Mouse (Mus musculus) spleen, adult 18-20 months (tissue): ENCODE data around the gene Hck.

Experiments used
- DNase-seq, 2 experiments: peaks; one replicate each; pipeline ENCODE4 v3.0.0; 2022; ENCODE audit warnings: mixed read lengths in 2 of 2

Hck gene

DNA sequence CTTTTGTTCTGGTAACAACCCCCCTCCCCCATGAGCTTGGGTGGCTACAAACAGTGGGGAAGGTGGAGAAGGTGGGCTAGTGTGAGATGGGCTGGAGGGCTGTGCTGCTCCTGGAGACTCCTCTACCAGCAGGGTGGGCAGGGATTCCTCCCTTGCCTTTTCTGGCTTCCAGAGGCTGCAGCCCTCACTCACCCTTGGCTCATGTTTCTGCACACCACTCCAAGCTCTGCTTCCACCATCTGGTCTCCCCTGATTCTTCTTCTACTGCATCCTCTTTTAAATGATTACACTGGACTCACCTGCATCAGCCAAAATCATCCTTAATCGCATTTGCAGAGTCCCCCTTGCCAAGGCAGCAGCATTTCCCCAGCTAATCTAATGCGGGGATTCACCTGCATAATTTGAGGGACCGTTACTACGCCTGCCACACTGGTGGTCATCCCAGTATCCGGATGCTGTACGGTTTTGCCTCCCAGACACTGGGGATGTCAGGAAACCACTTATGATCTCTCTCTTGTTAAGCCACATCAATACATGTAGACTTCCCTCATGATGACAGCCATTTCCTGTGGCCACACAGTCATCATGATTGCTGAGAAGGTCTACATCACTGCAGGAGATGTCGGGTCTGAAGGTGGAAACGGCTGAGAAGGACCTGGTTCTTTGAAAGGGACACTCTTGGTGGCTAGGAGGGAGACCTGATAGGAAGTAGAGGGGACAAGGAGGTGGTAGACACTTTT lies 43.8 kb downstream of the Hck start:
- no peak for DNase-seq

DNA sequence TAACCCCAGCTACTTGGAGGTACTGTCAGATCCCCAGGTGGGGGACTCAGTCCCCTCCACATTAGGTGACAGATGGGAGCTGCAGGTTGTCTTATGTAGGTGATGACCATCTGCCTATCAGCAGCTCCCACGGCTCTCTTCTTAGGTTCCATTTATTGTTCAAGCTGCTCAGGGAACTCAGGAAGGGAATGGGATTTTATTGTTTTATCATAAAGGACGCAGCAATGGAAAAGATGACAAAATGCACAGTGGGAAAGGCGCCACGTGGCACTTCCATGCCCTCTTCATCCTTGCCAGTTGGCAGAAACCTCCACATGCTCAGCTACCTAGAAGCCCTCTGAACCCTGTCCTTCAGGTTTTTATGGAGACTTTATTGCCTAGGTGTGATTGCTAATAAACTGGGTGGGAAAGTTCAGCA lies 44.8 kb downstream of the Hck start:
- no peak for DNase-seq

- DNase-seq = no peak
Measured at GRCm38 (mm10) chr2:153157270-153157669, 49.0 kb downstream of the Hck start.

GRCm38 (mm10) chr2:153160133-153160532 lies 51.9 kb downstream of the Hck start:
- no peak for DNase-seq

DNA sequence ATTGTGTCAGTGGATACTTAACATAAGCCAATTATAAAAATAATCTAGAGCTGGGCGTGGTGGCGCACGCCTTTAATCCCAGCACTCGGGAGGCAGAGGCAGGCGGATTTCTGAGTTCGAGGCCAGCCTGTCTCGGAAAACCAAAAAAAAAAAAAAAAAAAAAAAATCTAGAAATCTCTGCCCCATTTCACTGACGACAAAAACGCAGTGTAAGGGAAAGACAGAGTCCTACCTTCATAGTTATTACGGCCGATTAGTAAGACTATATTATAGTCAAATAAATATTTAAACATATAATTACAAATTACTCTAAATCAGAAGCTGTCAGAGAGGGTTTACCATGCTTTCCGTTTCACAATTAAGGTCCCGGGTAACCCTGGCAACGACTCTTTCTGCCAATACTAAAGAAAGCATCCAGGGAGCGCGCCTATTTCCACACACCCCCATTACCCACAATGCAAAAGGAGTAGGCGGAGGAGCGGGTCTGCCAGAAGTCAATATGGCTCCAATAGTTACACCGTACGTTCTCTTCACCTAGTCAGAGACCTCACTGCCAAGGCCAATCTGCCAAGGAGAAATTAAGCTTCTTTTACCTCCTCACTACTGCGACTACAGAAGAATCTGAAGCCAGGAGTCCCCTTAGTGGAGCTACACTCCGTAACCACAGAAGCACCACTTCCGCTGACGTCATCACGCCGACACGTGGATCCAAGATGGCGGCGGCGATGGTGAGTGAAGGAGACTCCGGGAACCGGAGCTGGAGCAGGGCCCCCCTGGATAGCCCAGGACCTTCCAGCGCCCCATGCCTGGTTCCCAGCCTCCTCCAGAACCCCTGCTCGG lies 52.8 kb downstream of the Hck start, which contains the start of gene Tm9sf4:
Gene Tm9sf4, plus strand, starts transcription at position 460 of the 840 bp plus-strand sequence.
- DNase-seq = peak; percentile 76 to 91

DNA sequence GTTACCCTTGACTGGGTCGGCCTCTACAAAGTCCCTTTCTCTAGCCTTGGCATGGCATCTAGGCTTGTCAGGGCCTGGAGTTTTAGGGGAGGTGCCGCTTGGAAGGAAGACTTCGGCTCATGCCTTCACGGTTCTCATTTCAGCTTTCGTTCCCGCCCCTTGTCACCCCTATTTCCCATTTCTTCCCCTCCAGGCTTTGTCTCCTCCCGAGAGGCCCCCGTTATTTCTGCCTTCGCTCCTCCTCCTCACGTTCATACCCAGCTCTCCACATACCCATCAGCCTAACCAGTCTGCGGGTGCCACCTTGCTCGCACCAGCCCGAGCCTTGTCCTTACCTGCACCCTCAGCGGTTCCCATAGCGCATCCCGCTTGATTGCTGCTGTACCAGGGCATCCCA lies 53.4 kb downstream of the Hck start:
- DNase-seq = no peak

DNA sequence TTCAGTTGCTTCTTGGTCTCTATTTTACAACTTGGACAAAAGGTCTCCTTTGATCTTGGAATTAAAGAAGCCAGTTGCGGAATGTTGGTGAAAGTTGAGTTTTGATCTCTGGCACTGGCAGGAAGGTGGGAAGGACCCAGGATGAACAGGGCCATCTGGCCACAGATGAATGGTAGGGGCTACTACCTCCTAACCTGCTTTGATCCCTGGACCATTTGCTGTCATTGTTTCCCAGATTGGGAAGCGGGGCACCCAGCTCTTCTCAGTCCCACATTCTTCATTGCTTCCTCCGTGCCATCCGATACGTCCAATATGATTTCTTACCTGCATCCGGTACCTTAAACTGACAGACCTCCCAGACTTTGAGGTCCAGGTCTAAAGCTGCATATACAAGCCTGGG lies 58.9 kb downstream of the Hck start:
- DNase-seq = no peak

DNA sequence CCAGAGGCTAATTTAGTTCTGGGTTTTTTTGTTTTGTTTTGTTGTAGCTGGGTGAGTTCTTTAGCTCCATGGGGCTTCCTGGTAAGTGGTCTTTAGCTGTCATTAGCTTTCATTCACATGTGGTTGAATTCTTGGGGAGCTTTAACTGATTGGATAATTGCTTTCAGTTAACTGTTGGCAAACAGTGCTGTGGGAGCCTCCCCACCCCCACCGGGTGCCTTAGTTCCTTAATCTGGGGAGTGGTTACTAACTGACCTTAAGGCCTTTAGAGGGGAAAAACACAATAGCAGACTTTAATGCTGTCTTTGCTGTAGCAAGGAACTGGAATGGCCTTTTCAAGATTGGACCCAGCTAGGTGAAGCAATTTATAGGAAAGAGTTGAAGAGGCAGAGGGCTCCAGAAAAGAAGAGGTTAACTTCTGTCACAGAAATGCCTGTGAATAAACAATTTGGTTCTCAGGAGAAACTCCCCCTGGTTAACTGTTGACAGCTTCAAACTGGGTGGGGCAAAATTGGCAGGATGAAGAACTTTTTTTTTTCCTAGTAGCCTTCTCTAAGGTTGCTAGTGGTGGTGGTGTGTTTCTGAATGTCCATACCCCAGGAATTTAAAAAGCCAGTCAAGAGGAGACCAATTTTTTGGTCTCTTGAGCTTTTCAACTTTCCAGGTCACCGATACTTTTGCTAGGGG lies 60.0 kb downstream of the Hck start:
- peak in 1 of 2 experiments; percentile 18 for DNase-seq

DNA sequence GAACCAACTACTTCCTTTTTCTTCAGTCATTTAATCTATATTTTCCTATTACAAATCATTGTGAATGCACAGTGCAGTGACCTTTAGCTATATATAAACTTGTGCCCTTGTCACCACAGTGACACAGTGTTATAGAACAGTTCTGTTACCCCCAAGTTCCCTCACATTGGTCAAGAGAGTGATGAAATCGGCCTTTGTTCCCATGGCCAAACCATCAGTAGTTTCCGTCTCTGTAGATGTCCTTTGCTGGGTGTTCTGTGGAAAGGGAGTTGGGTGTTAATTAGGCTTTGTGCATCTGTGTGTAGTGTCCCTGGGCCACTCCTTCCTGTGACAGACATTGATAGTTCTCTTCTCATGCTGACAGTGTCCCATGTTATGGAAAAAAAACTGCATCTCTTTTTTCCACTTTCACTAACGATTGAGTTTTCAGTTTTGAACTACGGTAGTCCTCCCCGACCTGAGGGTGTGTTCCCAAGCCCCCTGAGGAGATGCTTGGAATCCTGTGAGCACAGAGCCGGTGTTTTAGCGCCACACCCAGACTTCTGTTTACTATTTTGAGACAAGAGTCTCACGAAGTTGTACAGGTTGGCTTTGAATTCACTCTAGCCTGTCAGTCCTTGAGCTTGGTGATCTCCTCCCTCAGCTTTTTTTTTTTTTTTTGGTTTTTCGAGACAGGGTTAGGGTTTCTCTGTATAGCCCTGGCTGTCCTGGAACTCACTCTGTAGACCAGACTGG lies 62.4 kb downstream of the Hck start:
- DNase-seq = no peak

- DNase-seq = no peak
Measured at GRCm38 (mm10) chr2:153171966-153172365, 63.7 kb downstream of the Hck start.

GRCm38 (mm10) chr2:153175995-153176570 lies 67.8 kb downstream of the Hck start:
- DNase-seq = no peak

- DNase-seq = no peak
Measured at GRCm38 (mm10) chr2:153177188-153177587, 68.9 kb downstream of the Hck start.

DNA sequence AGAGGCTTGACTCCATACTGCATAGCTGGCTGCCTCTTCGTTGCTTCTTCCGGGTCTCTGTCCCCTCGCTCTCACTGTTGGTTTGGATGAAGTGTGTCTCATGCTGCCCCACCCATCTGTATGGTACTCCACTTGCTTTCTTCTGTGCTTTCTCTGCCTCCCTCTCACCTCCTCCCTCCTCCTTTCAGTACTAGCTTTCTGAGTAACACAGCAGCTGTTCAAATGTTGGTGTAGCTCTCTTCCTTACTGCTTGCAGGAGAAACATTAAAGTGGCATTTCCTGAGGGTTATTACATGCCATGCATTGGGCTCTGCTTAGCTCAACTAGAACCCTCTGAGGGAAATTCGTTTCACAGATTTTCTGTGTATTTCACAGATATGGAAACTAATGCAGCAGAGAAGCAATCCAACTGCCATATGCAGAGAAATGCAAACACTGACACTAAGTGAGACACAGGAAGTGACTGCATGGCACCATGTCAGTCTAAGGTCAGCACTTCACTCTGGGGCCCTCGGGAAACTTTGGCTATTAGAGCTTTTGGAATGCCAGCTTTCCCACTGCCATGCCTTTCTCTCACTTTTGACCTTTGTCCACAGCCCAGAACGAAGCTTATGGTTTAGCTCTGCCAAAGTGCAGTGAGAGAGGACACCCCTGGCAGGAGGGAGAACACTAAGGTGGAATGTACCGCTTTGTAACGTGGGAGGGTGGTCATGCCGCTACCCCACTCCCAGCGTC lies 71.0 kb downstream of the Hck start:
- DNase-seq = no peak

- DNase-seq = no peak
Measured at GRCm38 (mm10) chr2:153179961-153180360, 71.7 kb downstream of the Hck start.

GRCm38 (mm10) chr2:153186176-153186591 lies 77.9 kb downstream of the Hck start:
- no peak for DNase-seq

DNA sequence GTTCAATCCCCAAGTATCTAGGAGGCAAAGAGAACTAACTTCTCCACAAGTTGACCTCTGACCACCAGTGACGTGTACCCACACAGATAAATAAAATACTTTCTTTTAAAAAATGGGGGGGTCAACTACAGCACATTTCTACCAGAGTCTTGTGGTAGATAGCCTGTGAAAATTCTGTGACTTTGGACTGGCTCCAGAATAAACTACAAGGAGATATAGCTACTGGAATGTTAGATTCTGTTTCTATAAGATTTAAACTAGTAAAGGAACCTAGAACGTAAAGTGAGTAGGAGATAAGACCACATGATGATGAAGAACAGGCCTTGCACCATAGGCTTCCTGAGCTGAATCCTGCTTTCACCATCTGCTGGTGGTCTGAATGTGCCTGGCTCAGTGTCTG lies 79.6 kb downstream of the Hck start:
- no peak for DNase-seq

DNA sequence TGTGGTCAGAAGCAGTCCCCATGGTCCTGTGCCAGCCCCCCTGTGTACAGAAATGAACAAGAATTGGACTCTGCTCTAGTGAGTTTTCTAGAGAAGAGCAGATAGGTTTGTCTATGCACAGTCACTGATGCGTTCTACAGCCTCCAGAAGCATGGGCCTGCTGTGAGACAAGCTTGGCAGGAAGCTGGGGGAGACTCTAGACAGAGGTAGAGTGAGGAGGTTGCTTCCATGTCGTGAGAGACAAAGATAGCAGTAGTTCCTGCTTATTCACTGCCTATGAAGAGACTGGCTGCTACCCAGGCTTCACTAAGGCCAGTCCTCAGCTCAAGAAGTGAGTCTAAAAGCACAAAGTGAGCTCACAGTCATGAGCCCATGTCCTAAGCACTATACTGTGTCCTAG lies 83.0 kb downstream of the Hck start:
- DNase-seq = no peak

- no peak for DNase-seq
Measured at GRCm38 (mm10) chr2:153194255-153194654, 86.0 kb downstream of the Hck start.

DNA sequence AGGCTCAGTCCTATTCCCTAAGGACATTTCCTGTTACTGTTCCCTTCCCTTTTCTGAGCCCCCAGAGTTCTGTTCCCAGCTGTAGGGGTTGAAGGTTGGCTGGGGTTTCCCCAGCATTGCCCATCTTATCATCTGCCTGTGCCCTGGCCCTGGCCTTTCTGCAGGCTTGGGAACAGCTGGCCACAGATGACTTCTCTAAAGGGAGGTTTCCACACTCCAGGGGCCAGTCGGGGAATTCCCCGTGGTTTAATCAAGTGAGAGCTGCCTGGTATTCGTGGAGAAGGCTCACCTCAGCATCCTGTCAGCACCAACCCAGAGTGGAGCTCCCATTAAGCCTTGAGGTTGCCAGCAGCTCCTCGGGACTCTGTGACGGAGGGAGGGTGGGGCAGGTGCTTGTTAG lies 90.2 kb downstream of the Hck start:
- DNase-seq = no peak

DNA sequence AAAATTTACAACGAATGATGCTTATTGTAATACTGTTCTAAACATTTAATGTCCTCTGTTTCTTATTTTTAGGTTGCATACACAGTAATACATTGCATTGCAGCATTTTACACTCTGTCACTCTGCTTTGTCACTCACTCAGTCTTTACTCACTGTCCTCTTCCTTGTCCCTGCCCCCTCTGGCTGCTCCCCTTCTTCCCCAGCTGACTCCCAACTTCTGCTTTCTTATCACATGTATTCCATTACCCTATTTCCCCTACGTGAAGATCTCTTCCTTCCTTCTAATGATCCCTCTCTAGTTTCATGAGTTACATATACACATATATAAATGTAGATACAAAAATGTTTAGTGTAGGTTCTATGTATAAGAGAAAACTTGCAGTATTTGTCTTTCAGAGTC lies 90.8 kb downstream of the Hck start:
- DNase-seq = no peak
